Mouse (Mus musculus) midbrain, embryonic 13.5 days (tissue): Measurements from ENCODE around the gene Gm14124. TPM values are rescaled to one million over a fixed set of nuclear protein-coding genes. Genes with fewer than 3 reads are reported as not detected.

ENCODE experiments used
- ATAC-seq: fragments of 200-750 bp; cut with Nextera tagmentation; 2 replicates; pipeline ENCODE4 v1.8.0; 2017; ENCODE audit warnings: mild to moderate bottlenecking, moderate TSS enrichment, moderate library complexity
- H3K27ac ChIP-seq: fragments of 300-500 bp; sonication (generic); 2 replicates; pipeline ENCODE4 v1.5.1; 2015; ENCODE audit warnings: inconsistent platforms, mild to moderate bottlenecking, moderate library complexity
- H3K27me3 ChIP-seq: fragments of 300-500 bp; sonication (generic); 2 replicates; pipeline ENCODE4 v1.6.1; 2015; ENCODE audit warnings: mild to moderate bottlenecking, inconsistent platforms
- H3K36me3 ChIP-seq: fragments of 300-500 bp; sonication (generic); 2 replicates; pipeline ENCODE4 v1.6.1; 2015; ENCODE audit warnings: mild to moderate bottlenecking, inconsistent platforms
- H3K4me1 ChIP-seq: fragments of 300-500 bp; sonication (generic); replicated peaks from 2 replicates; pipeline ENCODE4 v1.6.1; 2015; ENCODE audit warnings: inconsistent platforms
- H3K4me2 ChIP-seq: fragments of 300-500 bp; sonication (generic); replicated peaks from 2 replicates; pipeline ENCODE4 v1.6.1; 2015; ENCODE audit warnings: moderate library complexity, mild to moderate bottlenecking, inconsistent platforms
- H3K4me3 ChIP-seq: fragments of 300-500 bp; sonication (generic); replicated peaks from 2 replicates; pipeline ENCODE4 v1.5.1; 2015; ENCODE audit warnings: mild to moderate bottlenecking, inconsistent platforms
- H3K9ac ChIP-seq: fragments of 300-500 bp; sonication (generic); replicated peaks from 2 replicates; pipeline ENCODE4 v1.6.1; 2015; ENCODE audit warnings: mild to moderate bottlenecking, inconsistent platforms
- H3K9me3 ChIP-seq: fragments of 300-500 bp; sonication (generic); 2 replicates; pipeline ENCODE4 v1.6.1; 2016; ENCODE audit warnings: mild to moderate bottlenecking, inconsistent platforms
- WGBS: fragments of 180-500 bp; shearing (Covaris S2); methylation state at CpG from one replicate; pipeline ENCODE4 v1.1.7; 2015; 5-methylcytosine and 5-hydroxymethylcytosine counted together
- polyA plus RNA-seq: library from polyadenylated mRNA; unstranded; fragments of >200 nt; fragmentation: Nextera tagmentation; extraction: Ambion mirVana; gene quantifications from 2 replicates; pipeline ENCODE4 v1.2.1, GENCODE M21; 2015

The Gm14124 gene
- polyA plus RNA-seq, 1 experiment from 2014 or later = not detected

DNA sequence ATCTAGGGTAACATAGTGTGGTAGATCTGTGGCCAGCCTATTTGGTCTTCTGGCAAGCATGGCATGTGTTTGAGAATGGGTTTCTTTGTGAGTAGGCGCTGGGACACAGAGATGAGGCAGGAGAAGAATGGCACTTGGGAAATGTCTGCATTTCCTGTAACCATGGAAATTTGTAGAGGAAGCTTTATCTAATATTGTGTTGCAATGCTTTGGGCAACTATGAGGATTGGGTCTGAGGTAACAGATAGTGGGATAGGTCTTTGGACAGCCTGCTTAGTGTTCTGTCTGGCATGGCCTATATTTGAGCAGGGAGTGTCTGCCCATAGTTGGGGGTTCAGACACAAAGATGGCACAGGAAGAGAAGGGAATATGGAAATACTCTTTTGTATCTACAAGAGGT lies 61.7 kb downstream of the Gm14124 start:
- peaks cover 52% of the 10 kb centered on the region for H3K36me3 ChIP-seq
- H3K9ac ChIP-seq = no peak overlapping the region
- no peaks in the 10 kb centered on the region for H3K4me1 ChIP-seq
- ATAC-seq = no peak
- no peak overlapping the region for H3K27ac ChIP-seq
- H3K4me3 ChIP-seq = no peak overlapping the region
- 94% methylated on average over 1 of the region's 1 CpGs for WGBS
- H3K9me3 ChIP-seq = peaks cover 35% of the 10 kb centered on the region
- no peak overlapping the region for H3K4me2 ChIP-seq
- H3K27me3 ChIP-seq = no peaks in the 10 kb centered on the region

Other genes with a start within 250 kb of the Gm14124 start
- gene Zfp120, start 120.8 kb upstream of the Gm14124 start, polyA plus RNA-seq = 9.9 and 10.9 TPM in 2 replicates
- not detected in 2 replicates for gene Gm10770, start 77.8 kb upstream of the Gm14124 start, polyA plus RNA-seq
- not detected in 2 replicates for gene Gm14139, start 75.8 kb upstream of the Gm14124 start, polyA plus RNA-seq
- 11.3 and 11.5 TPM in 2 replicates for gene Zfp937, start 39.4 kb upstream of the Gm14124 start, polyA plus RNA-seq
- gene Gm21994, start 1.9 kb upstream of the Gm14124 start, polyA plus RNA-seq = 2.9 and 3.6 TPM in 2 replicates
- gene Gm10130, start 66.2 kb downstream of the Gm14124 start, polyA plus RNA-seq = 1.5 and 1.6 TPM in 2 replicates
- 13.4 and 15.5 TPM in 2 replicates for gene 3300002I08Rik, start 105.2 kb downstream of the Gm14124 start, polyA plus RNA-seq
- 8.6 and 9.2 TPM in 2 replicates for gene Zfp442, start 194.0 kb downstream of the Gm14124 start, polyA plus RNA-seq
- gene Zfp345, start 227.6 kb downstream of the Gm14124 start, polyA plus RNA-seq = not detected in 2 replicates